Mouse (Mus musculus) stomach, embryonic 14.5 days (tissue): ENCODE measurements around the gene Ahsa1. TPM values are rescaled to one million over a fixed set of nuclear protein-coding genes. Genes with fewer than 3 reads are reported as not detected.

ENCODE experiments used
- ATAC-seq: fragments of 200-750 bp; cut with Nextera tagmentation; 2 replicates; pipeline ENCODE4 v1.8.0; 2017; ENCODE audit warnings: low read depth, moderate TSS enrichment; ENCODE audit not compliant: insufficient number of reproducible peaks, insufficient read depth, low FRiP score
- H3K27ac ChIP-seq: fragments of 300-500 bp; sonication (generic); 2 replicates; pipeline ENCODE4 v1.5.1; 2014; ENCODE audit warnings: mild to moderate bottlenecking, low read length, moderate library complexity, mixed read lengths
- H3K27me3 ChIP-seq: fragments of 300-500 bp; sonication (generic); 2 replicates; pipeline ENCODE4 v1.6.1; 2014; ENCODE audit warnings: low read length, control low read depth, mixed read lengths; ENCODE audit not compliant: control insufficient read depth, insufficient read depth
- H3K36me3 ChIP-seq: fragments of 300-500 bp; sonication (generic); 2 replicates; pipeline ENCODE4 v1.6.1; 2014; ENCODE audit warnings: mild to moderate bottlenecking, control low read depth, low read length, moderate library complexity, mixed read lengths; ENCODE audit not compliant: control insufficient read depth, insufficient read depth
- H3K4me1 ChIP-seq: fragments of 300-500 bp; sonication (generic); 2 replicates; pipeline ENCODE4 v1.6.1; 2014; ENCODE audit warnings: low read length, control low read depth, mixed read lengths; ENCODE audit not compliant: control insufficient read depth, insufficient read depth
- H3K4me2 ChIP-seq: fragments of 300-500 bp; sonication (generic); replicated peaks from 2 replicates; pipeline ENCODE4 v1.6.1; 2014; ENCODE audit warnings: low read depth, low read length, control low read depth
- H3K4me3 ChIP-seq: fragments of 300-500 bp; sonication (generic); 2 replicates; pipeline ENCODE4 v1.5.1; 2014; ENCODE audit warnings: low read depth, low read length, control low read depth
- H3K9ac ChIP-seq: fragments of 300-500 bp; sonication (generic); replicated peaks from 2 replicates; pipeline ENCODE4 v1.6.1; 2014; ENCODE audit warnings: low read depth, mild to moderate bottlenecking, control low read depth, low read length, moderate library complexity, mixed read lengths
- H3K9me3 ChIP-seq: fragments of 300-500 bp; sonication (generic); 2 replicates; pipeline ENCODE4 v1.6.1; 2016; ENCODE audit warnings: low read depth, low read length, control low read depth; ENCODE audit not compliant: control insufficient read depth
- WGBS: fragments of 180-500 bp; shearing (Covaris S2); extraction: QIAGEN DNeasy Blood & Tissue Kit; methylation state at CpG from one replicate; pipeline ENCODE4 v1.1.7; 2014; 5-methylcytosine and 5-hydroxymethylcytosine counted together
- polyA plus RNA-seq: library from polyadenylated mRNA; unstranded; fragments of >200 nt; fragmentation: Nextera tagmentation; extraction: Ambion mirVana; gene quantifications from 2 replicates; pipeline ENCODE4 v1.2.1, GENCODE M21; 2014

Gene Ahsa1
- polyA plus RNA-seq, result 176 and 187 TPM in 2 replicates

GRCm38 (mm10) chr12:87266108-87266826 lies at the start of gene Ahsa1, which contains the start of gene Vipas39:
Gene Ahsa1, plus strand, starts transcription at chr12:87266479.
Gene Vipas39, minus strand, starts transcription at chr12:87266256.
- H3K4me3 ChIP-seq, result peak within 1 kb of the TSS; percentile 76
- 0% methylated on average over 31 of the region's 31 CpGs for WGBS

GRCm38 (mm10) chr12:87217596-87217995 lies 48.7 kb upstream of the Ahsa1 start:
- H3K9ac ChIP-seq, result no peak overlapping the region
- H3K36me3 ChIP-seq, result no peaks in the 10 kb centered on the region
- no peak overlapping the region for H3K4me2 ChIP-seq
- H3K4me3 ChIP-seq, result no peak overlapping the region
- no peak for ATAC-seq
- H3K9me3 ChIP-seq, result no peaks in the 10 kb centered on the region
- no peaks in the 10 kb centered on the region for H3K27me3 ChIP-seq
- no peak overlapping the region for H3K27ac ChIP-seq
- H3K4me1 ChIP-seq, result no peaks in the 10 kb centered on the region

More at GRCm38 (mm10) chr12:87266108-87266826, at the start of gene Ahsa1, which contains the start of gene Vipas39:
- ATAC-seq, result peak; percentile 97
- Histone ChIP-seq H3K27ac (peak within 1 kb of the TSS; percentile 84), H3K4me1 (peaks cover 9% of the 10 kb centered on the region), H3K9ac (peak within 1 kb of the TSS; percentile 75), H3K27me3 (no peaks in the 10 kb centered on the region), H3K9me3 (no peaks in the 10 kb centered on the region), H3K36me3 (peaks cover 43% of the 10 kb centered on the region), H3K4me2 (peak within 1 kb of the TSS; percentile 83)

DNA sequence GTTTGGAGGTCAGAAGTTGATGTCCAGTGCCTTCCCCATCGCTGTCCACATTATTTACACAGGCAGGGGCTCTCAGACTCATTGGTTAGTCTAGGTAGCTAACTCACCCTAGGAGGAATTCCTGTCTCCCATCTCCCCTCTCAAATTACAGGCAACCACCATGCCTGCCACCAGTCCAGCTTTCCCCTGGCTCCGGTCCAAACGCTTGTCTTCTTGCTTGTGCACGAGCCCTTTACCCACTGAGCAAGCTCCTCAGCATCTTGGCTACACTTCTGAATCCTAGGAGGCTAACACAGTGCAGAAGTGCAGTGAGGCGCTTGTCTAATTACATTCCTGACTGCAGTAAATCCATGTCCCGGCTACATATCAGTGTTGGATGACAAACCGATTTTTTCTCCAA lies 46.9 kb upstream of the Ahsa1 start:
- ATAC-seq, result no peak
- Histone ChIP-seq H3K9ac (no peak overlapping the region), H3K27ac (no peak overlapping the region), H3K4me2 (no peak overlapping the region), H3K27me3 (no peaks in the 10 kb centered on the region), H3K4me1 (no peaks in the 10 kb centered on the region), H3K9me3 (no peaks in the 10 kb centered on the region), H3K36me3 (no peaks in the 10 kb centered on the region), H3K4me3 (no peak overlapping the region)
- 44% methylated on average over 7 of the region's 7 CpGs for WGBS

- H3K4me1 ChIP-seq, result no peaks in the 10 kb centered on the region
- ATAC-seq, result no peak
- no peak overlapping the region for H3K4me2 ChIP-seq
- no peak overlapping the region for H3K27ac ChIP-seq
- WGBS, result 74% methylated on average over 10 of the region's 10 CpGs
- no peaks in the 10 kb centered on the region for H3K27me3 ChIP-seq
- H3K4me3 ChIP-seq, result no peak overlapping the region
- no peaks in the 10 kb centered on the region for H3K36me3 ChIP-seq
- no peak overlapping the region for H3K9ac ChIP-seq
- H3K9me3 ChIP-seq, result no peaks in the 10 kb centered on the region
These were observed 41.3 kb upstream of the Ahsa1 start for GRCm38 (mm10) chr12:87224950-87225349.

DNA sequence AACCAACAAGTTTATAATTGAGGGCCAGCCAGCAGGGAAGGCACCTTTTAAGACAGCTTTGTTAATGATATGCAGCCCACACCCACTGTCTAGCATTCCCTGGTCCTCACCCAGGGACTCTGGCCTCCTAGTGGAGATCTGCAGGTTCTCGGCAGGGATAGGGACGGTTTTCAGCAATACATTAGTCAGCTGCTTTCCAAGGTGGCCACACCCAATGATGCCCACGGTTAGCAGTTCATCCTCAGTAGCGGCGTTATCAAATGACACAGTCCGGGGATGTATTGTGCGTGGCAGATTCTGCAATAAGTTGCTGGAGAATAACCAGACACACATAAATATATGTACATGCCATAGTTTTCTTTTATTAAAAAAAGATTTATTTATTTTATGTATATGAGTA lies 39.5 kb upstream of the Ahsa1 start:
- Histone ChIP-seq H3K4me2 (no peak overlapping the region), H3K27me3 (no peaks in the 10 kb centered on the region), H3K9ac (no peak overlapping the region), H3K4me3 (no peak overlapping the region), H3K9me3 (no peaks in the 10 kb centered on the region), H3K4me1 (no peaks in the 10 kb centered on the region), H3K36me3 (no peaks in the 10 kb centered on the region), H3K27ac (no peak overlapping the region)
- WGBS, result 78% methylated on average over 7 of the region's 7 CpGs
- ATAC-seq, result 0 out of 2 replicates have a peak, but pooled peaks have one; percentile 6

DNA sequence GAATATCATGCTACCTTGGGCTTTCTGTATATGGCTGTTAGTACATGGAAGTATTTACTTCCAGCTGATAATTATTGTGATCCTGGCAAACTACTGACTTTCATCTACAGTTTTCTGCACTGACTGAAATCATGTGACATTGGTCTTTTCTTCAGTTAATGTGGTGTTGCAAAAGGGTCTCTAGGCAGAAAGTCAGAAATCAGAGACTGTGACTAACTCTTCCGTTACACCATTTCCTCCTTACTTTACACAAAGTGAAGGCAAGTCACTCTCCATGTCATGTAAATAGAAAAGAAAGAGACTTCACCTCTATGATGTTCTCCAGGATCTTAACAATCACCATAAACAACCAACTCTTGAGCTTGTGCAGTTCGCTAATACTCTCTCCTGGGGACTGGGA lies 36.6 kb upstream of the Ahsa1 start:
- ATAC-seq, result no peak
- Histone ChIP-seq H3K27ac (no peak overlapping the region), H3K36me3 (no peaks in the 10 kb centered on the region), H3K4me1 (no peaks in the 10 kb centered on the region), H3K9ac (no peak overlapping the region), H3K27me3 (no peaks in the 10 kb centered on the region), H3K9me3 (no peaks in the 10 kb centered on the region), H3K4me2 (no peak overlapping the region), H3K4me3 (no peak overlapping the region)
- WGBS, result 94% methylated on average over 2 of the region's 2 CpGs

DNA sequence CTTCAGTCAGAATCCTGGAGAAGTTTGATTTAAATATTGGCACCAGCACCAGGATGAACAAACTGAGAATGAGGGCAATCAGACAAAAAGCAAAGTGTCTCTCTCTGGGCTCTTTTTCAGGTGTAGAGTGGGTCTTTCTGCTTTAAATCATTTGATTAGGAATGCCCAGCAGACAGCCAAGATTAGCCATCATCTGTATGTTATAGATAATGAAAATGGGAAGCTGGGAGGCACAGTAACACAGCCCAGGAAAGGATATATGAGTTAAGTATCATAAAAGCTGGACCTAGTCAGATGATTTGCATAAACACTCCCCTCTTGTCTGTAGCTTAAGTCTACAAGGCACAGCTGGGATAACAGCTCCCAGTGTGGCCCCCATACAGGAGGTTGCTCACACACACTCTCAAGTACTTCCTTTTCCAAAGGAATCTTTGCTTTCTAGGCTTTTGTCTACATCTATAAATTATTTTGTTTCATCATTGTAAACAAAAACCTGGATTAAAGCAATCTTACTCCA lies 35.8 kb upstream of the Ahsa1 start:
- no peak overlapping the region for H3K4me3 ChIP-seq
- H3K4me1 ChIP-seq, result no peaks in the 10 kb centered on the region
- H3K27ac ChIP-seq, result no peak overlapping the region
- no peaks in the 10 kb centered on the region for H3K9me3 ChIP-seq
- H3K36me3 ChIP-seq, result no peaks in the 10 kb centered on the region
- no peak overlapping the region for H3K4me2 ChIP-seq
- no peaks in the 10 kb centered on the region for H3K27me3 ChIP-seq
- no peak overlapping the region for H3K9ac ChIP-seq
- no peak for ATAC-seq

- no peaks in the 10 kb centered on the region for H3K27me3 ChIP-seq
- H3K9ac ChIP-seq, result no peak overlapping the region
- no peak for ATAC-seq
- no peaks in the 10 kb centered on the region for H3K9me3 ChIP-seq
- H3K4me2 ChIP-seq, result no peak overlapping the region
- H3K4me3 ChIP-seq, result no peak overlapping the region
- 86% methylated on average over 5 of the region's 5 CpGs for WGBS
- H3K36me3 ChIP-seq, result peaks cover 28% of the 10 kb centered on the region
- H3K27ac ChIP-seq, result no peak overlapping the region
- H3K4me1 ChIP-seq, result no peaks in the 10 kb centered on the region
These were observed 29.3 kb upstream of the Ahsa1 start for GRCm38 (mm10) chr12:87236882-87237483.
